Mouse (Mus musculus) right cerebral cortex, postnatal 10 days (tissue): ENCODE measurements around the gene Arl9.
"Not testable (repeated sequence)": the region's sequence is repeated elsewhere in the genome, so short reads cannot be mapped to it uniquely, and the experiment has no call there.

Source experiments
- DNase-seq, 2 experiments: peaks; one replicate each; pipeline ENCODE4 v3.0.0; 2021; ENCODE audit warnings: low spot score in 2 of 2

Arl9 gene

GRCm38 (mm10) chr5:77004051-77004821 lies at the start of gene Arl9:
Gene Arl9 (plus strand): TSS chr5:77004055.
- no peak for DNase-seq

- DNase-seq, result no peak
Measured at GRCm38 (mm10) chr5:76954271-76954900, 49.5 kb upstream of the Arl9 start.

- DNase-seq, result no peak
Measured at GRCm38 (mm10) chr5:76955474-76955873, 48.4 kb upstream of the Arl9 start.

GRCm38 (mm10) chr5:76957954-76958353 lies 45.9 kb upstream of the Arl9 start:
- no peak for DNase-seq

GRCm38 (mm10) chr5:76959587-76959986 lies 44.3 kb upstream of the Arl9 start:
- no peak for DNase-seq

GRCm38 (mm10) chr5:76962545-76962944 lies 41.3 kb upstream of the Arl9 start:
- DNase-seq, result no peak

GRCm38 (mm10) chr5:76964651-76965050 lies 39.2 kb upstream of the Arl9 start:
- DNase-seq, result no peak

- no peak for DNase-seq
Measured at GRCm38 (mm10) chr5:76969250-76969649, 34.6 kb upstream of the Arl9 start.

GRCm38 (mm10) chr5:76971115-76971514 lies 32.7 kb upstream of the Arl9 start:
- DNase-seq, result not testable (repeated sequence)

GRCm38 (mm10) chr5:76973488-76973887 lies 30.4 kb upstream of the Arl9 start:
- DNase-seq, result no peak

- DNase-seq, result no peak
Measured at GRCm38 (mm10) chr5:76974207-76974553, 29.7 kb upstream of the Arl9 start.

- peak; percentile 93 to 94 for DNase-seq
Measured at GRCm38 (mm10) chr5:76974554-76975285, 29.1 kb upstream of the Arl9 start, which contains the start of gene Srp72. Gene Srp72 (plus strand): TSS chr5:76974683.

GRCm38 (mm10) chr5:76975736-76976135 lies 28.1 kb upstream of the Arl9 start:
- DNase-seq, result no peak

GRCm38 (mm10) chr5:76984015-76984414 lies 19.8 kb upstream of the Arl9 start:
- no peak for DNase-seq

GRCm38 (mm10) chr5:76990789-76991188 lies 13.1 kb upstream of the Arl9 start:
- DNase-seq, result no peak

GRCm38 (mm10) chr5:76993174-76993814 lies 10.6 kb upstream of the Arl9 start:
- DNase-seq, result no peak

GRCm38 (mm10) chr5:76998416-76998815 lies 5.4 kb upstream of the Arl9 start:
- DNase-seq, result peak; percentile 42 to 48

- DNase-seq, result no peak
Measured at GRCm38 (mm10) chr5:77001192-77001591, 2.7 kb upstream of the Arl9 start.

GRCm38 (mm10) chr5:77010352-77010751 lies 6.5 kb downstream of the Arl9 start:
- no peak for DNase-seq

- no peak for DNase-seq
Measured at GRCm38 (mm10) chr5:77011082-77011481, 7.2 kb downstream of the Arl9 start.

- DNase-seq, result no peak
Measured at GRCm38 (mm10) chr5:77013171-77013570, 9.3 kb downstream of the Arl9 start.
